Mouse (Mus musculus) MEL (cell line): ENCODE measurements around the gene Krit1. TPM values are rescaled to one million over a fixed set of nuclear protein-coding genes. Genes with fewer than 3 reads are reported as not detected.
"Not testable (repeated sequence)": the region's sequence is repeated elsewhere in the genome, so short reads cannot be mapped to it uniquely, and the experiment has no call there.

Source experiments
- DNase-seq: peaks from one replicate; pipeline ENCODE4 v3.0.0; 2011; ENCODE audit warnings: low read depth, low spot score
- H3K27ac ChIP-seq: 2 replicates; pipeline ENCODE4 v1.5.1; 2012; ENCODE audit warnings: low read depth, mild to moderate bottlenecking, control low read depth, low read length, moderate library complexity; ENCODE audit not compliant: control insufficient read depth
- H3K27me3 ChIP-seq, 2 experiments: fragments of 150-350 bp in 1 of 2; sonication (generic) in 1 of 2; 2 replicates each; pipeline ENCODE4 v1.6.1; 2012; ENCODE audit warnings: low read length in 2 of 2, mild to moderate bottlenecking in 2 of 2, improper control_type of control experiment in 1 of 2, moderate library complexity in 1 of 2; ENCODE audit not compliant: insufficient read depth in 2 of 2, control insufficient read depth in 1 of 2
- H3K36me3 ChIP-seq, 2 experiments: 2 replicates each; pipeline ENCODE4 v1.6.1; 2012 to 2014; ENCODE audit warnings: low read length in 2 of 2, improper control_type of control experiment in 1 of 2, inconsistent platforms in 1 of 2, mild to moderate bottlenecking in 1 of 2; ENCODE audit not compliant: insufficient read depth in 2 of 2, control insufficient read depth in 1 of 2
- H3K4me1 ChIP-seq, 2 experiments: fragments of 150-350 bp in 1 of 2; sonication (generic) in 1 of 2; 2 replicates each; pipeline ENCODE4 v1.6.1; 2012; ENCODE audit warnings: low read length in 2 of 2, improper control_type of control experiment in 1 of 2, mild to moderate bottlenecking in 1 of 2; ENCODE audit not compliant: insufficient read depth in 2 of 2, control insufficient read depth in 1 of 2
- H3K4me3 ChIP-seq, 2 experiments: fragments of 150-350 bp in 1 of 2; sonication (generic) in 1 of 2; 2 replicates each; pipeline ENCODE4 v1.5.1; 2012; ENCODE audit warnings: low read depth in 2 of 2, low read length in 2 of 2, mild to moderate bottlenecking in 2 of 2, moderate library complexity in 2 of 2, control low read depth in 1 of 2, improper control_type of control experiment in 1 of 2; ENCODE audit not compliant: control insufficient read depth in 1 of 2, insufficient read depth in 1 of 2
- H3K79me2 ChIP-seq: 2 replicates; pipeline ENCODE4 v1.6.1; 2012; ENCODE audit warnings: mild to moderate bottlenecking, low read length, moderate library complexity; ENCODE audit not compliant: control insufficient read depth, poor library complexity, insufficient read depth
- H3K9ac ChIP-seq: 2 replicates; pipeline ENCODE4 v1.6.1; 2012; ENCODE audit warnings: low read depth, mild to moderate bottlenecking, control low read depth, low read length, moderate library complexity; ENCODE audit not compliant: control insufficient read depth, poor library complexity, severe bottlenecking
- H3K9me3 ChIP-seq: fragments of 150-350 bp; sonication (generic); replicated peaks from 2 replicates; pipeline ENCODE4 v1.6.1; 2012; ENCODE audit warnings: mild to moderate bottlenecking, low read length, improper control_type of control experiment, moderate library complexity; ENCODE audit not compliant: insufficient read depth
- EP300 ChIP-seq, 2 experiments: IDR thresholded peaks; 2 replicates each; pipeline ENCODE4 v1.6.1; 2011; ENCODE audit warnings: improper control_type of control experiment in 2 of 2, low read length in 2 of 2, low read depth in 1 of 2, mild to moderate bottlenecking in 1 of 2
- ETS1 ChIP-seq: IDR thresholded peaks from 2 replicates; pipeline ENCODE4 v1.6.1; 2012; ENCODE audit warnings: low read depth, mild to moderate bottlenecking, inconsistent platforms, low read length, improper control_type of control experiment, moderate library complexity
- GATA1 ChIP-seq: IDR thresholded peaks from 2 replicates; pipeline ENCODE4 v1.6.1; 2011; ENCODE audit warnings: low read depth, low read length, improper control_type of control experiment
- MAX ChIP-seq: IDR thresholded peaks from 2 replicates; pipeline ENCODE4 v1.6.1; 2011; ENCODE audit warnings: low read length, improper control_type of control experiment
- MXI1 ChIP-seq: IDR thresholded peaks from 2 replicates; pipeline ENCODE4 v1.6.1; 2011; ENCODE audit warnings: mild to moderate bottlenecking, low read depth, low read length, improper control_type of control experiment
- POLR2A ChIP-seq, 2 experiments: IDR thresholded peaks; 2 replicates each; pipeline ENCODE4 v1.6.1; 2011 to 2012; ENCODE audit warnings: low read length in 2 of 2, mild to moderate bottlenecking in 2 of 2, control low read depth in 1 of 2, improper control_type of control experiment in 1 of 2, low read depth in 1 of 2, moderate library complexity in 1 of 2; ENCODE audit not compliant: control insufficient read depth in 1 of 2, insufficient read depth in 1 of 2, poor library complexity in 1 of 2
- SMC3 ChIP-seq: IDR thresholded peaks from 2 replicates; pipeline ENCODE4 v1.6.1; 2011; ENCODE audit warnings: low read depth, low read length, improper control_type of control experiment
- ZC3H11A ChIP-seq: IDR thresholded peaks from 2 replicates; pipeline ENCODE4 v1.6.1; 2012; ENCODE audit warnings: low read depth, mild to moderate bottlenecking, inconsistent platforms, low read length, improper control_type of control experiment
- polyA plus RNA-seq, 2 experiments: library from polyadenylated mRNA; stranded (reverse) in 1 of 2; unstranded in 1 of 2; fragments of >175 nt in 1 of 2; fragments of >200 nt in 1 of 2; gene quantifications; 2 replicates each; pipeline versions ENCODE4 v1.2.1 to v1.2.4; 2012; ENCODE audit warnings: low replicate concordance in 2 of 2, low read depth in 1 of 2; ENCODE audit not compliant: insufficient read length in 2 of 2, insufficient read depth in 1 of 2, missing spikeins in 1 of 2
- total RNA-seq: library from RNA; depleted of rRNA; stranded (reverse); fragments of 300-350 nt; gene quantifications from 2 replicates; pipeline ENCODE4 v1.2.3, GENCODE M21; 2012

Gene Krit1
- total and polyA plus RNA-seq, 3 experiments = 25.6 to 125 (median 28.0) TPM

- DNase-seq = peak; percentile 63
- Histone ChIP-seq H3K4me3 (no peak overlapping the region), H3K4me1 (peaks cover 1 to 10% of the 10 kb centered on the region in 2 experiments; a peak in 3 of 4 replicates)
These were observed 11.9 kb upstream of the Krit1 start for GRCm38 (mm10) chr5:3791048-3791447.

GRCm38 (mm10) chr5:3797101-3797500, 5.9 kb upstream of the Krit1 start:
- H3K4me1 ChIP-seq = peaks cover 10 to 12% of the 10 kb centered on the region in 2 experiments
- H3K36me3 ChIP-seq = peaks cover 4 to 38% of the 10 kb centered on the region in 2 experiments; a peak in 3 of 4 replicates
- H3K9me3 ChIP-seq, H3K27ac ChIP-seq, DNase-seq, H3K27me3 ChIP-seq, H3K9ac ChIP-seq, H3K4me3 ChIP-seq: not testable (repeated sequence)
- peaks cover 45% of the 10 kb centered on the region for H3K79me2 ChIP-seq

More at GRCm38 (mm10) chr5:3791048-3791447, 11.9 kb upstream of the Krit1 start:
- peaks cover 4 to 28% of the 10 kb centered on the region in 2 experiments; a peak in 3 of 4 replicates for H3K36me3 ChIP-seq
- no peaks in the 10 kb centered on the region for H3K27me3 ChIP-seq
- no peak for TF ChIP-seq MXI1
- TF ChIP-seq ZC3H11A = no peak
- TF ChIP-seq EP300 (IDR thresholded peaks at IDR 0.05; ENCODE audit: low read depth in 1 of 2, low read length in 2 of 2) = peak; percentile 29 to 74; a peak in 2 of 4 replicates
- no peak for TF ChIP-seq POLR2A (IDR thresholded peaks at IDR 0.05; ENCODE audit: control insufficient read depth in 1 of 2, insufficient read depth in 1 of 2, low read depth in 1 of 2, low read length in 2 of 2, poor library complexity in 1 of 2)
- TF ChIP-seq SMC3 = no peak
- TF ChIP-seq GATA1 = peak; percentile 79
- 0 out of 2 replicates have a peak, but pooled peaks have one; percentile 19 for TF ChIP-seq ETS1
- TF ChIP-seq, all 39 proteins: peak for 3
- Histone ChIP-seq H3K9ac (no peak overlapping the region), H3K27ac (no peak overlapping the region; the same call in 1 of the 2 replicates), H3K9me3 (no peaks in the 10 kb centered on the region), H3K79me2 (peaks cover 32% of the 10 kb centered on the region)

- Histone ChIP-seq H3K36me3 (peaks cover 4 to 33% of the 10 kb centered on the region in 2 experiments; a peak in 3 of 4 replicates), H3K79me2 (peaks cover 56% of the 10 kb centered on the region), H3K4me1 (peaks cover 9 to 10% of the 10 kb centered on the region in 2 experiments)
- not testable (repeated sequence) for DNase-seq, H3K9ac ChIP-seq, H3K4me3 ChIP-seq, H3K27me3 ChIP-seq, H3K9me3 ChIP-seq, H3K27ac ChIP-seq
These were observed 4.3 kb upstream of the Krit1 start for GRCm38 (mm10) chr5:3798656-3799055.

DNA sequence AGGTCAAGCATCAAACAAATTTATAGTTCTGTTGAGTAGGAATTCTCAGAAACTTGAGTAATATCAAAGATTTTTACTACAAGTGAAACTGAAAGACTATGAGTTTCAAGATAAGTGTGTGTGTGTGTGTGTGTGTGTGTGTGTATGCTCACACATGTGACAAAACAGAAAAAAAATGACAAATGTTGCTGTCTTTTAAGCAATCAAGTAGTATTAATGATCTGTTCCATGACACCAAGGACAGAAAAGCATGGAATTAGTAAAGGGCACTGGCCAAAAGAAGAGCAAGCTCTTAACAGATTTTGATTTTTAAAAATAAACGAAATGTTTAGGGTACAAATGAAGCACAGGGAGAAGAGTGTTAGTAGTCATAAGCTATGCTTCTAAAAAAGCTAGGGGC, 2.9 kb upstream of the Krit1 start:
- Histone ChIP-seq H3K79me2 (peaks cover 58% of the 10 kb centered on the region), H3K4me3 (no peak overlapping the region), H3K9me3 (no peaks in the 10 kb centered on the region), H3K27ac (no peak overlapping the region), H3K36me3 (peaks cover 2 to 33% of the 10 kb centered on the region in 2 experiments; a peak in 3 of 4 replicates), H3K4me1 (peaks cover 9 to 10% of the 10 kb centered on the region in 2 experiments), H3K27me3 (no peaks in the 10 kb centered on the region), H3K9ac (no peak overlapping the region)
- no peak for TF ChIP-seq MAX
- no peak for DNase-seq
